ENCODE assay signal across 16 mouse cellular contexts in genomic region chr11:102337921-102338320, GRCm38 (mm10). TPM values are rescaled to one million over a fixed set of nuclear protein-coding genes. Genes with fewer than 3 reads are reported as not detected.
DNase-seq lines count a peak whose midpoint lies in the region; TF ChIP-seq lines count a peak whose summit lies in the region.
"Had no signal": no experiment of that assay in that cellular context is flagged by ENCODE, and none has a peak within 500 bp of the region (broad histone marks: within the 10 kb centered on the region; RNA-seq: fewer than 3 reads in every experiment).

No protein-coding gene starts in this region.

- intact Hi-C loops in heart, adult 2 months (cut with DNase I), result no loop called here
- intact Hi-C loops in heart, postnatal 36 days (cut with DNase I), result no loop called here
- intact Hi-C loops in heart, postnatal 14 days (cut with DNase I), result no loop called here

- WGBS in heart, adult 2 months, result 56% methylated on average over 1 of the region's 1 CpGs

- H3K79me2 ChIP-seq in heart, adult 2 months (replicated peaks; ENCODE audit: control insufficient read depth, insufficient read depth, low read length), result no peaks in the 10 kb centered on the region

- TF ChIP-seq POLR2A in heart, adult 2 months (IDR thresholded peaks at IDR 0.05; ENCODE audit: insufficient read depth, low read depth, low read length), result no peak

- TF ChIP-seq EP300 in heart, adult 2 months (IDR thresholded peaks at IDR 0.05; ENCODE audit: insufficient read depth, low read depth, low read length), result no peak

- H3K9ac ChIP-seq in heart, adult 2 months (ENCODE audit: low read depth, low read length), result no peak overlapping the region
- H3K9ac ChIP-seq: forebrain, embryonic 13.5 days; heart, embryonic 13.5 days; hindbrain, embryonic 13.5 days; intestine, embryonic 15.5 days had no signal

- H3K27ac ChIP-seq in heart, adult 2 months, result peak overlapping the region; percentile 61
- H3K27ac ChIP-seq: forebrain, embryonic 10.5 days; forebrain, embryonic 13.5 days; heart, embryonic 10.5 days; heart, embryonic 13.5 days; hindbrain, embryonic 10.5 days; hindbrain, embryonic 13.5 days; intestine, embryonic 15.5 days had no signal

- no peaks in the 10 kb centered on the region for H3K36me3 ChIP-seq in heart, adult 2 months (ENCODE audit: control insufficient read depth, insufficient read depth, low read length)
- H3K36me3 ChIP-seq: forebrain, embryonic 10.5 days; heart, embryonic 10.5 days; heart, embryonic 13.5 days; hindbrain, embryonic 10.5 days; hindbrain, embryonic 13.5 days; intestine, embryonic 15.5 days had no signal

- no peak for TF ChIP-seq CTCF in heart, adult 2 months (IDR thresholded peaks at IDR 0.05)

- H3K4me1 ChIP-seq in heart, adult 2 months (ENCODE audit: control insufficient read depth, insufficient read depth, low read length), result peaks cover 12% of the 10 kb centered on the region

- no peak overlapping the region for H3K4me3 ChIP-seq in heart, adult 2 months
- H3K4me3 ChIP-seq: forebrain, embryonic 10.5 days; forebrain, embryonic 13.5 days; heart, embryonic 10.5 days; heart, embryonic 13.5 days; hindbrain, embryonic 10.5 days; hindbrain, embryonic 13.5 days; intestine, embryonic 15.5 days had no signal

- H3K27me3 ChIP-seq in heart, adult 2 months (ENCODE audit: control insufficient read depth, insufficient read depth, low read length), result no peaks in the 10 kb centered on the region
- H3K27me3 ChIP-seq: forebrain, embryonic 13.5 days; heart, embryonic 13.5 days; hindbrain, embryonic 13.5 days; intestine, embryonic 15.5 days had no signal

- DNase-seq in cerebellum, adult 11-12 months, result peak; percentile 27
- DNase-seq in cerebellum, adult 9-10 months, result no peak
- DNase-seq in heart, adult 2 months, result no peak
- DNase-seq in heart, postnatal 36 days, result no peak
- DNase-seq in R1 (ENCODE audit: low read depth, low spot score), result peak; percentile 71
- DNase-seq in thymus, postnatal 14 days, result no peak
- no peak for DNase-seq in heart, postnatal 14 days

RNA-seq across cellular contexts. Expression of gene Ubtf, which starts 18.4 kb away (rescaled TPM):
- total RNA-seq in heart, adult 2 months (2021), result 10 to 100 TPM; 52.5 to 59.4 TPM
- polyA plus RNA-seq in heart, adult 2 months (2012; rRNA removed), result 14.9 and 22.1 TPM in 2 replicates
- total RNA-seq in heart, postnatal 36 days (2021), result 10 to 100 TPM; 57.2 to 60.4 TPM
- 10 to 100 TPM; 60.1 to 69.7 TPM for total RNA-seq in heart, postnatal 14 days (2021)

RNA-seq across cellular contexts. Expression of gene Slc4a1, which starts 28.1 kb away (rescaled TPM):
- 10 to 100 TPM in 1 of 2 experiments, under 1 TPM in 1; 0.42 to 10.3 TPM for total RNA-seq in heart, adult 2 months (2021)
- polyA plus RNA-seq in heart, adult 2 months (2012; rRNA removed), result 0.91 and 4.4 TPM in 2 replicates
- total RNA-seq in heart, postnatal 36 days (2021), result 1 to 10 TPM; 2.1 to 7.8 TPM
- total RNA-seq in heart, postnatal 14 days (2021), result 10 to 100 TPM; 22.7 to 23.0 TPM

RNA-seq across cellular contexts. Expression of gene Atxn7l3, which starts 41.5 kb away (rescaled TPM):
- total RNA-seq in heart, adult 2 months (2021), result 10 to 100 TPM; 19.0 to 21.7 TPM
- polyA plus RNA-seq in heart, adult 2 months (2012; rRNA removed), result 17.4 and 21.2 TPM in 2 replicates
- total RNA-seq in heart, postnatal 36 days (2021), result 10 to 100 TPM; 22.9 to 24.2 TPM
- 10 to 100 TPM; 26.5 to 29.5 TPM for total RNA-seq in heart, postnatal 14 days (2021)

RNA-seq across cellular contexts. Expression of gene Tmub2, which starts 53.2 kb away (rescaled TPM):
- total RNA-seq in heart, adult 2 months (2021), result 10 to 100 TPM; 22.9 to 26.2 TPM
- polyA plus RNA-seq in heart, adult 2 months (2012; rRNA removed), result 32.8 and 43.2 TPM in 2 replicates
- total RNA-seq in heart, postnatal 36 days (2021), result 10 to 100 TPM; 25.2 to 26.7 TPM
- total RNA-seq in heart, postnatal 14 days (2021), result 10 to 100 TPM; 26.6 TPM

RNA-seq across cellular contexts. Expression of gene Rundc3a, which starts 55.3 kb away (rescaled TPM):
- total RNA-seq in heart, adult 2 months (2021), result under 1 TPM in 1 of 2 experiments, not detected in 1; 0.66 TPM
- polyA plus RNA-seq in heart, adult 2 months (2012; rRNA removed), result 0.23 and 0.32 TPM in 2 replicates
- total RNA-seq in heart, postnatal 36 days (2021), result under 1 TPM in 1 of 2 experiments, not detected in 1; 0.19 TPM
- total RNA-seq in heart, postnatal 14 days (2021), result under 1 TPM in 1 of 2 experiments, not detected in 1; 0.29 TPM
- total RNA-seq: gastrocnemius, adult 18-20 months; heart, postnatal 25 days had no signal

Comparison
In these comparisons a context has a peak if more than half of its experiments do, and no peak if none do; other contexts are left out.
1. DNase-seq: peak in cerebellum, adult 11-12 months (single experiment) and R1 (single experiment); none in cerebellum, adult 9-10 months (single experiment), heart, adult 2 months (0 of 2), heart, postnatal 36 days (0 of 2), thymus, postnatal 14 days (single experiment) and heart, postnatal 14 days (0 of 2).